Mouse (Mus musculus): ENCODE data around the gene Jak3.

DNA sequence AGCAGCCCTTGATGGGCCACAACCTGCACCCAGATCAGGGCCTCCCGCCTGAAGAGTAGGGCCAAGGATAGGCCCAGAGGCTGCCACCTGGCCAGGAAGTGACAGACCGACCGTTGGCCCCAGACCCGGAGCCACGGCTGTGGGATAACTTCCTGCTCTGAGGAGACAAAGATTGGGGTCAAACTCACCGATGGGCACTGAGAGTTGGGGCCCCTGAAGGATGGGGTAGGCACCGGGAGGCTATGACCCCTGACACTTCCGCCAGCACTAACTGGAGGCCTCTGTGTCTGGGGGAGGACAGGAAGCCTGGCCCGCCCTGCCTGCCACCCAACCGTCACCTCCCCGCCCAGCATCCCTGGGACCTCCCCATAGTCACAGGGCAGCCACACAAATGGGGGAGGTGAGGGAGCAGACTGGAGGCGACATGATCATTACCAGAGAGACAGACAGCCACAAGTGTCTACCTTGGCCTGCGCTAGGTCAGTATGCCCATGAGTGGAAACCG is 47.0 kb downstream of the Jak3 start:
- TF ChIP-seq POLR2A (IDR thresholded peaks at IDR 0.05; ENCODE audit: borderline replicate concordance, control insufficient read depth, low read depth, low read length), result peak; percentile 89; the same call in 1 of the 2 replicates
- no peak for TF ChIP-seq CTCF (IDR thresholded peaks at IDR 0.05; ENCODE audit: control insufficient read depth, insufficient read depth, low read length)

All from bone marrow, adult 2 months (tissue).